Mouse (Mus musculus) heart, postnatal 0 days (tissue): ENCODE data around the gene Creb5. TPM values are rescaled to one million over a fixed set of nuclear protein-coding genes. Genes with fewer than 3 reads are reported as not detected.
A peak's percentile ranks its signal among the peaks of the same experiment; 100 is the strongest.

Experiments
- ATAC-seq: fragments of 200-750 bp; cut with Nextera tagmentation; 2 replicates; pipeline ENCODE4 v1.8.0; 2017; ENCODE audit warnings: low read depth, moderate number of reproducible peaks, moderate library complexity; ENCODE audit not compliant: insufficient read depth
- DNase-seq: peaks from one replicate; pipeline ENCODE4 v3.0.0-alpha.2; 2016; ENCODE audit warnings: low spot score
- H3K27ac ChIP-seq: fragments of 300-500 bp; sonication (generic); 2 replicates; pipeline ENCODE4 v1.5.1; 2014; ENCODE audit warnings: low read depth, mild to moderate bottlenecking
- H3K27me3 ChIP-seq: fragments of 300-500 bp; sonication (generic); 2 replicates; pipeline ENCODE4 v1.6.1; 2014; ENCODE audit warnings: low read length, mixed read lengths; ENCODE audit not compliant: control insufficient read depth, insufficient read depth
- H3K36me3 ChIP-seq: fragments of 300-500 bp; sonication (generic); replicated peaks from 2 replicates; pipeline ENCODE4 v1.6.1; 2014; ENCODE audit warnings: low read length, mixed read lengths; ENCODE audit not compliant: control insufficient read depth, insufficient read depth
- H3K4me1 ChIP-seq: fragments of 300-500 bp; sonication (generic); 2 replicates; pipeline ENCODE4 v1.6.1; 2014; ENCODE audit warnings: antibody characterized with exemption; ENCODE audit not compliant: control insufficient read depth, insufficient read depth
- H3K4me2 ChIP-seq: fragments of 300-500 bp; sonication (generic); 2 replicates; pipeline ENCODE4 v1.6.1; 2014; ENCODE audit warnings: low read depth, mild to moderate bottlenecking, low read length, moderate library complexity
- H3K4me3 ChIP-seq: fragments of 300-500 bp; sonication (generic); 2 replicates; pipeline ENCODE4 v1.5.1; 2014; ENCODE audit warnings: low read depth, low read length
- H3K9ac ChIP-seq: fragments of 300-500 bp; sonication (generic); replicated peaks from 2 replicates; pipeline ENCODE4 v1.6.1; 2014; ENCODE audit warnings: low read depth, low read length, mixed read lengths
- H3K9me3 ChIP-seq: fragments of 300-500 bp; sonication (generic); replicated peaks from 2 replicates; pipeline ENCODE4 v1.6.1; 2016; ENCODE audit warnings: low read length; ENCODE audit not compliant: control insufficient read depth
- CTCF ChIP-seq: IDR thresholded peaks from 2 replicates; pipeline ENCODE4 v1.5.1; 2016; ENCODE audit warnings: antibody characterized with exemption, control low read depth, low read depth
- EP300 ChIP-seq: IDR thresholded peaks from 2 replicates; pipeline ENCODE4 v1.6.1; 2016; ENCODE audit warnings: antibody characterized with exemption, low read depth
- WGBS: fragments of 180-500 bp; shearing (Covaris S2); extraction: QIAGEN DNeasy Blood & Tissue Kit; methylation state at CpG from one replicate; pipeline ENCODE4 v1.1.7; 2014; 5-methylcytosine and 5-hydroxymethylcytosine counted together
- polyA plus RNA-seq: library from polyadenylated mRNA; unstranded; fragments of >200 nt; fragmentation: Nextera tagmentation; extraction: Ambion mirVana; gene quantifications from 2 replicates; pipeline ENCODE4 v1.2.1, GENCODE M21; 2015
- total RNA-seq: library from RNA; depleted of rRNA; stranded (reverse); fragments of >200 nt; gene quantifications from 2 replicates; pipeline ENCODE4 v1.2.3, GENCODE M21; 2014; ENCODE audit warnings: low replicate concordance

Creb5 gene
- total and polyA plus RNA-seq, 2 experiments from 2014 or later = 13.5 to 17.8 TPM

DNA sequence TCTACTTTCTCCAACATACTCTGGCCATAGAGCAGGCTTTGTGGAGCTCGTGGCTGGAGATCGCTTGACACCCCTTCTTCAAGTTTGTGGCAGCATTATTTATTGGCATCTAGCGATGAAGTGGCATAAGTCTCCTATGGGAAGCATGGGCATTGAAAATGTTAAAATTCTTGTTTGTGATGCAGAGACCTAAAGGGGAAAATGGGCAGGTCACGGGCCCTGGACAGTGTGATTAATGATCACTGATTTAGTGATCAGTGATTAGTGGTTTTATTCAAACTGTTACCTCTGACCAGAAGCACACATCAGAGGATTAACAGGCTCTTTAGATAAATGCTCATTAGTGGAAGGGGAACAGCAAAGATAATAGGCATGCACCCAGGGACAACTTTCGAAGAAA, 2.6 kb downstream of the Creb5 start:
- H3K9ac ChIP-seq = 0 out of 2 replicates have a peak overlapping the region, but pooled peaks have one; percentile 13
- peak overlapping the region; percentile 56; the same call in 1 of the 2 replicates for H3K27ac ChIP-seq
- TF ChIP-seq CTCF (no peak), EP300 (no peak)
- H3K4me1 ChIP-seq = peaks cover 21% of the 10 kb centered on the region
- H3K27me3 ChIP-seq = no peaks in the 10 kb centered on the region; the same call in 1 of the 2 replicates
- H3K9me3 ChIP-seq = no peaks in the 10 kb centered on the region
- ATAC-seq (no peak), DNase-seq (no peak)
- WGBS = 30% methylated on average over 5 of the region's 5 CpGs
- no peaks in the 10 kb centered on the region for H3K36me3 ChIP-seq
- H3K4me3 ChIP-seq = peak overlapping the region; percentile 95
- peak overlapping the region; percentile 97 for H3K4me2 ChIP-seq

DNA sequence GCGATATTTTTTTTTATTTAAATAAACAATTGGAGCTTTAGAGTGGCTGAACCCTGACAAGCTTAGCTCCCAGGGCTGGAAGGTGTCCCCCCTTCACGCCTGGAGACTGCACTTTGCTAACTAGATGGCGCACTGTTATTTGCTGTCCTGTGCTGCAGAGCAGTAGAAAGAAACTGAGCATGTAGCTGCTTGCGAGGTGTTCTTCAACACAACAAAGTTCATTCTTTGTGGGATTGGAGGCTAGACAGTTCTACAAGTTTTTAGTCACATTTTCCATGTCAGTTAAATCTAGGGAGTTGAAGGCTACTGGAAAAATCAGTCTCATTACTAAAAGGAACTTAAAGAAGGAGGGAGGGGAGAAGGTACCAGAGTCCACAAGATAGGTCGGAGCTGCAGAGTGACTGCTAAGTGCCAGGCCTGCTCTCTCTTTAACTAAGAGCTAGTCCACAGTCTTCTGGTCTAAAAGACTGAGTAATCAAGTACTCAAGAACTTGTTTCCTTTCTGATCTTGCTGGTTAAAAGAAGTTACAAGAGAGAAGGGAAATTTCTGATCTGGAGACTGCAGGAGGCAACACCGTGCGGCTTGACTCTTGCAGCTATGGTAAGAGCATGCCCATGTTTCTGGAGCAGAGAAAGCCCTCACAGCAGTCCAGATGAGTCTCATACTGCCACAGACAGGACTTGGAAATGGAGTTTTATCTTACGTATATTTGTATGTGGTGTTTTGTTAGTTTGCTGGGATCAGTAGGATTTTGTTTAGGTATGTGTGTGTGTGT, 3.3 kb downstream of the Creb5 start:
- TF ChIP-seq CTCF (peak; percentile 56), EP300 (no peak)
- Histone ChIP-seq H3K9ac (0 out of 2 replicates have a peak overlapping the region, but pooled peaks have one; percentile 4), H3K4me2 (peak overlapping the region; percentile 97), H3K9me3 (no peaks in the 10 kb centered on the region), H3K27ac (peak overlapping the region; percentile 56), H3K36me3 (no peaks in the 10 kb centered on the region), H3K4me3 (peak overlapping the region; percentile 95), H3K27me3 (no peaks in the 10 kb centered on the region), H3K4me1 (peaks cover 21% of the 10 kb centered on the region)
- DNase-seq (peak; percentile 62), ATAC-seq (no peak)
- WGBS = 37% methylated on average over 8 of the region's 8 CpGs

DNA sequence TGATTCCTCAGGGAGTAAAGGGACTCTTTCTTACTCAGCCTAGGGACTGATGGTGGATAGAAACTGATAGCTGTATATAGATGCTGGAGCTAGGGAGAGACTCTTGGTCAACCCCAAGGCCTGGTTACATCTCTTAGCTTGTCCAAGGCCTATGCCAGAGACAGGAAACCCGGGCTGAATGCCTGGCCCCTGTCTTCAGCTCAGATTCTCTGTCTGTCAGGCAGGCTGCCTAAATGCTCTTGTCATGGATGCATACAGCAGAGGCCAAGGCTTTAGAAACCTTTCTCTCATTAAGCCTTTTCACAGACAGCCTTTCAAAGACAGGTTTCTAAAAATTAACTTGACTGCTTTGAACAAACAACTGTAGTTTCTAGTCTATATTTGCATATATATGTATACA, 5.9 kb downstream of the Creb5 start:
- H3K4me3 ChIP-seq = no peak overlapping the region
- ATAC-seq (no peak), DNase-seq (no peak)
- no peaks in the 10 kb centered on the region for H3K36me3 ChIP-seq
- no peak overlapping the region for H3K9ac ChIP-seq
- H3K9me3 ChIP-seq = no peaks in the 10 kb centered on the region
- peaks cover 14% of the 10 kb centered on the region for H3K4me1 ChIP-seq
- WGBS = 20% methylated on average over 1 of the region's 1 CpGs
- H3K4me2 ChIP-seq = no peak overlapping the region
- no peak overlapping the region for H3K27ac ChIP-seq
- no peaks in the 10 kb centered on the region for H3K27me3 ChIP-seq
- no peak for TF ChIP-seq EP300
- TF ChIP-seq CTCF = no peak

DNA sequence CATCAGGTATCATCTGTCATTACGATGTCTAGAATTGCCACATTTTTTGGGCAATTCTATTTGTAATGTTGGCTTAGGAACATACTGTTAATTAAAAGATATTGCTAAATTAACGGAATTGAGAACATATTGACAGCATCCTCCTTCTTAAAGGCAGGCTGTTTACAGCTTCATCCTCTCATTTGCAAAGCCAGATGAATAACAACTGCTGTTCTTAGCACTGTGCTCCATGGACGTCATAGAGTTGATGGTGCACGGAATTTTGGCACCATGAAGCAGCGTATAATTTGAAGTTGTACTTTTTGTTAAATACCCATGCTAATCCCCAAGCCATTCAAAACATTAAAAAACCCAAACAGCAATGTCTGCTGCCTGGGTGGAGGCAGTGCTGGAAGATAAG, 10.8 kb downstream of the Creb5 start:
- H3K4me3 ChIP-seq = no peak overlapping the region
- H3K36me3 ChIP-seq = no peaks in the 10 kb centered on the region
- no peaks in the 10 kb centered on the region for H3K9me3 ChIP-seq
- no peaks in the 10 kb centered on the region for H3K27me3 ChIP-seq
- H3K4me2 ChIP-seq = no peak overlapping the region
- DNase-seq (no peak), ATAC-seq (no peak)
- no peak for TF ChIP-seq CTCF
- no peak for TF ChIP-seq EP300
- H3K9ac ChIP-seq = no peak overlapping the region
- H3K27ac ChIP-seq = no peak overlapping the region
- 82% methylated on average over 5 of the region's 5 CpGs for WGBS
- peaks cover 5% of the 10 kb centered on the region for H3K4me1 ChIP-seq

DNA sequence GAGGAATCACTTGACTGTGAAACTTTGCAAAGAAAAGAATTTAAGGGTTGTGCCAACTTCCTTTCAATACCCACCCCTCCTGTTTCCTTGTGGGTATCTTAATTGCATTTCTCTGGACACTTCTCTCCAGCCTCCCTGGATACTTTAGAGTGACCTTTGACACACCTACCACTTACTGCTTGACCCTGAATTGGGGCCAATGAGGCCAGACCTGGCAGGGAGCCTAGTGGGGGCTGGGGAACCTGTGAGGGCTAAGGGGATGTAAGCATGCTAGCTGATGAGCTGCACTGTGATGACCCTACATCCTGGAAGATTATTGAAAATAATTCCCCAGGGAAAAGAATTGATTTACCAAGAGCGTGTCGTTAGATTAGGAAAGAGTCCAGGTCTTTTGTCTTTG, 17.1 kb downstream of the Creb5 start:
- H3K27me3 ChIP-seq = no peaks in the 10 kb centered on the region
- TF ChIP-seq EP300 = no peak
- no peak for TF ChIP-seq CTCF
- H3K4me2 ChIP-seq = no peak overlapping the region
- 84% methylated on average over 2 of the region's 2 CpGs for WGBS
- H3K27ac ChIP-seq = no peak overlapping the region
- peaks cover 37% of the 10 kb centered on the region for H3K4me1 ChIP-seq
- H3K36me3 ChIP-seq = no peaks in the 10 kb centered on the region
- DNase-seq (no peak), ATAC-seq (no peak)
- no peak overlapping the region for H3K4me3 ChIP-seq
- no peak overlapping the region for H3K9ac ChIP-seq
- H3K9me3 ChIP-seq = no peaks in the 10 kb centered on the region

DNA sequence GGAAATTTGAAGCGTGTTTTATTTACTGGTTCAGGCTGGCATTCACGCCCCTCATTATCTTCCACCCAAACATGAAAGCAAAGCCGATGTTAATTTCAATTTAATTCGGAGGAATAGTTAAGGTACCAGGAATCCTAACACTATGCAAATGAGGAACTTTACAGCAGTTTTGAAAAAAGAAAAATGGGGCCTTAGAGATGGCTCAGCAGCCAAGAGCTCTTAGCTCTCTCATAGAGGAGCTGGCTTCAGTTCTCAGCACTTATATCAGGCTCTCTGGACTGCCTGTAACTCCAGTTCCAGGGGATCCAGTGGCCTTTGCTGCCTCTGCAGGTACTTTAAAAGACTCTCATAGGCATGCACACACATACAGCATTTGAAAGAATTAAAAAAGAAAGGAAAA, 19.1 kb downstream of the Creb5 start:
- H3K27ac ChIP-seq = no peak overlapping the region
- no peak for ATAC-seq
- H3K9me3 ChIP-seq = no peaks in the 10 kb centered on the region
- TF ChIP-seq CTCF = no peak
- no peak for TF ChIP-seq EP300
- peaks cover 37% of the 10 kb centered on the region for H3K4me1 ChIP-seq
- no peak overlapping the region for H3K4me3 ChIP-seq
- H3K9ac ChIP-seq = no peak overlapping the region
- no peak overlapping the region for H3K4me2 ChIP-seq
- H3K27me3 ChIP-seq = no peaks in the 10 kb centered on the region
- DNase-seq = no peak
- 89% methylated on average over 4 of the region's 4 CpGs for WGBS
- no peaks in the 10 kb centered on the region for H3K36me3 ChIP-seq
